Mouse (Mus musculus) urinary bladder, adult 2 months (tissue): ENCODE results near the gene Mvd. TPM values are rescaled to one million over a fixed set of nuclear protein-coding genes. Genes with fewer than 3 reads are reported as not detected.

ENCODE experiments used
- DNase-seq: peaks from one replicate; pipeline ENCODE4 v3.0.0; 2022; ENCODE audit warnings: low spot score
- polyA plus RNA-seq: library from polyadenylated mRNA; depleted of rRNA; stranded (reverse); fragments of >200 nt; gene quantifications from 2 replicates; pipeline ENCODE4 v1.2.3, GENCODE M21; 2012; rRNA removed

Gene Mvd
- polyA plus RNA-seq, 1 experiment: 26.0 TPM

GRCm38 (mm10) chr8:122426145-122426544 is 17.1 kb downstream of the Mvd start:
- DNase-seq: no peak

GRCm38 (mm10) chr8:122423659-122424058 is 19.6 kb downstream of the Mvd start:
- no peak for DNase-seq

DNA sequence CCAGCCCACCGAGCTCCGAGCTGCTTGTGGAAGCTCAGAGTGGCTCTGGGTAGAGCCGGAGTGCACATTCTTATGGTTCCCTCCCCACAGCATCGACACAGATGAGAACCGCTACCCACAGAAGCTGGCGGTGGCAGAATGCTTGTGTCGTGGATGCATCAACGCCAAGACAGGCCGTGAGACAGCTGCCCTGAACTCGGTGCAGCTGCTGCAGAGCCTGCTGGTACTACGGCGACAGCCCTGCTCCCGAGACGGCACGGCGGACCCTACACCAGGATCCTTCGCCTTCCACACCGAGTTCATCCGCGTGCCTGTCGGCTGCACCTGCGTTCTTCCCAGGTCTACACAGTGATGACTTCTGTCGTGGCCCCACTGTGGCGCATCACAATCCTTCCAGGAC is 20.0 kb downstream of the Mvd start:
- DNase-seq: no peak

GRCm38 (mm10) chr8:122421376-122422070 is 21.7 kb downstream of the Mvd start, which contains the start of gene Il17c:
Gene Il17c (plus strand): TSS chr8:122422020.
- no peak for DNase-seq

- no peak for DNase-seq
Observed at GRCm38 (mm10) chr8:122419881-122420555, 23.2 kb downstream of the Mvd start.

DNA sequence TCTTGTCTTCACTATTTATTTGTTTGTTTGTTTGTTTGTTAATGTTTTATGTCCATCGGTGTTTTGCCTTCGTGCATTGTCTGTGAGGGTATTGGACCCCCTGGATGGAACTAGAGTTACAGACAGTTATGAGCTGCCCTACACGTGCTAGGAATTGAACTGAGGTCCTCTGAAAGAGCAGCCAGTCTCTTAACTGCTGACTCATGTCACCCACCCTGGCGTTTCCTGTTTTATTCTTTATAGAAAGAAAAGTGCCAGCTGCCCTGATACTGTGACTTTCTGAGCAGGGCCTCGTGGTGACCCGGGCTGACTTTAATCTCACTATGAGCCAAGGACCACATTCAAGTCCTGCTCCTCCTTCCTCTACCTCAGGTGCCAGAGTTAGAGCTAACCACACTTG is 27.7 kb downstream of the Mvd start:
- DNase-seq: no peak

GRCm38 (mm10) chr8:122414311-122414710 is 28.9 kb downstream of the Mvd start:
- DNase-seq: no peak

- DNase-seq: no peak
Observed at GRCm38 (mm10) chr8:122407678-122408077, 35.5 kb downstream of the Mvd start.

DNA sequence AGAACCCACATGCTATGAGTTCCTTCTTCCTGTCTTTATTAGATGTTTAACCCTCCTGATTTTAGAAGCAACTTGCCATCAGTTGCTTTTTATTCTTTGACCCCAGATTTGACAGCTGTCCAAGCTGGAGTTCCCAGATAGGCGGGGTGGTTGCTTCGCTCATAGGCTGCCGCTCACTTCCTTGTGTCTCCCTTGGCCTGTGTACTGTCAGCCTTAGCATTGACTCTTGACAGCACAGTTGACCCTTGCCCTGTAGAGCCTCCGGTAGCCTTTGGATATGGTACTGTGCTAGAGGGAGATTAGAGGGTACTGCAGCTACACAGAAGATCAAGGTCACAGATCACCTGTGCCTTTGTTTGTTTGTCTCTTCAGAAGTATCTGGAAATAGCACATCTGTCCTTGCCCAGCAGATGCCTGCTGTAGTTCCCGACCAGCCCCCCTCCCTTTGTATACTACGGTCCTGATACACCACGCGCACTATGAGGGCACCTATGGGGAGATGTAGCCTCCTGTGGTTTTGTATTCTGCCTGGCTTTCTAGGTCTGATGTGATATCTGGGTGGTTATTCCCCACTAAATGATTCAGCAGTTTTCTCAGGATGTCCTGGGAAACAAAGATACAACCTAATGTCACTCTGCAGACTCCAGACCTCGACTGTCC is 37.9 kb downstream of the Mvd start:
- DNase-seq: no peak

- no peak for DNase-seq
Observed at GRCm38 (mm10) chr8:122398186-122398585, 45.0 kb downstream of the Mvd start.

GRCm38 (mm10) chr8:122395291-122395690 is 47.9 kb downstream of the Mvd start:
- no peak for DNase-seq

GRCm38 (mm10) chr8:122393717-122394116 is 49.5 kb downstream of the Mvd start:
- DNase-seq: no peak

- no peak for DNase-seq
Observed at GRCm38 (mm10) chr8:122390758-122391157, 52.5 kb downstream of the Mvd start.

DNA sequence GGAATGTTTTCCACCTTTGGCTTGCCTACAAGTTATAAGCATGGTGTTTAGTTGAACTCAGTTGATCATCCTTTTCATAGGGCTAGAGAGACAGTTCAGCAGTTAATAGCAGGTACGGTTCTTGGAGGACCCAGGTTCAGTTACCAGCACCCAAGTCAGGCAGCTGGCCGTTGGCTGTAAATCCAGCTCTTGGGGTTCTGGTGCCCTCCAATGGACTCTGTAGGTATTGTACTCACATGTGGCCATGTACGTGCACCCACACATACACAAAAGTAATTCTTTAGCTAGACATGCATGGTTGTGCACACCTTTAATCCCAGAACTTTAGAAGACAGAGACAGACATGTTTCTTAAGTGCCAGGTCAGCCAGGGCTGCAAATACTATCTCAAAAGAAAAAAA is 53.9 kb downstream of the Mvd start:
- no peak for DNase-seq

Other genes starting within 250 kb of the Mvd start
- 13.2 and 16.2 TPM in 2 replicates for gene Zfpm1, start 161.3 kb downstream of the Mvd start, polyA plus RNA-seq
- 0.19 and 0.23 TPM in 2 replicates for gene Trhr2, start 82.7 kb downstream of the Mvd start, polyA plus RNA-seq
- gene Zc3h18, start 66.8 kb downstream of the Mvd start, polyA plus RNA-seq: 26.4 and 29.9 TPM in 2 replicates
- not detected in 2 replicates for gene Il17c, start 21.4 kb downstream of the Mvd start, polyA plus RNA-seq
- gene Cyba, start 10.5 kb downstream of the Mvd start, polyA plus RNA-seq: 115 and 130 TPM in 2 replicates
- gene Snai3, start 17.3 kb upstream of the Mvd start, polyA plus RNA-seq: 2.9 and 3.2 TPM in 2 replicates
- gene Rnf166, start 32.6 kb upstream of the Mvd start, polyA plus RNA-seq: 61.1 and 64.7 TPM in 2 replicates
- gene Ctu2, start 32.7 kb upstream of the Mvd start, polyA plus RNA-seq: 27.6 and 33.1 TPM in 2 replicates
- gene Piezo1, start 107.9 kb upstream of the Mvd start, polyA plus RNA-seq: 68.9 and 70.9 TPM in 2 replicates
- gene Cdt1, start 124.6 kb upstream of the Mvd start, polyA plus RNA-seq: 6.6 and 9.9 TPM in 2 replicates
- gene Aprt, start 133.5 kb upstream of the Mvd start, polyA plus RNA-seq: 88.1 and 93.0 TPM in 2 replicates
- 16.2 and 20.8 TPM in 2 replicates for gene Galns, start 168.0 kb upstream of the Mvd start, polyA plus RNA-seq
- gene Trappc2l, start 168.2 kb upstream of the Mvd start, polyA plus RNA-seq: 108 and 113 TPM in 2 replicates
- gene Pabpn1l, start 179.3 kb upstream of the Mvd start, polyA plus RNA-seq: 0.06 TPM in 1 of 2 replicates, not detected in the other